Mouse (Mus musculus) neural tube, embryonic 11.5 days (tissue): ENCODE measurements around the gene Rreb1. TPM values are rescaled to one million over a fixed set of nuclear protein-coding genes. Genes with fewer than 3 reads are reported as not detected.

Source experiments
- ATAC-seq: fragments of 200-750 bp; cut with Nextera tagmentation; 2 replicates; pipeline ENCODE4 v1.8.0; 2017; ENCODE audit warnings: moderate number of reproducible peaks, mild to moderate bottlenecking, moderate TSS enrichment, moderate library complexity; ENCODE audit not compliant: insufficient read depth, low FRiP score, low TSS enrichment
- DNase-seq: peaks from one replicate; pipeline ENCODE4 v3.0.0-alpha.2; 2015; ENCODE audit warnings: low spot score
- H3K27ac ChIP-seq: fragments of 300-500 bp; sonication (generic); 2 replicates; pipeline ENCODE4 v1.5.1; 2014; ENCODE audit warnings: low read depth, mild to moderate bottlenecking, low read length
- H3K27me3 ChIP-seq: fragments of 300-500 bp; sonication (generic); 2 replicates; pipeline ENCODE4 v1.6.1; 2014; ENCODE audit warnings: mild to moderate bottlenecking, low read length, mixed read lengths; ENCODE audit not compliant: control insufficient read depth, insufficient read depth
- H3K36me3 ChIP-seq: fragments of 300-500 bp; sonication (generic); 2 replicates; pipeline ENCODE4 v1.6.1; 2014; ENCODE audit warnings: mild to moderate bottlenecking, low read length, moderate library complexity, mixed read lengths; ENCODE audit not compliant: control insufficient read depth, insufficient read depth
- H3K4me1 ChIP-seq: fragments of 300-500 bp; sonication (generic); 2 replicates; pipeline ENCODE4 v1.6.1; 2014; ENCODE audit warnings: low read length, mixed read lengths; ENCODE audit not compliant: control insufficient read depth, insufficient read depth
- H3K4me2 ChIP-seq: fragments of 300-500 bp; sonication (generic); 2 replicates; pipeline ENCODE4 v1.6.1; 2014; ENCODE audit warnings: low read depth, mild to moderate bottlenecking, moderate library complexity
- H3K4me3 ChIP-seq: fragments of 300-500 bp; sonication (generic); 2 replicates; pipeline ENCODE4 v1.5.1; 2014; ENCODE audit warnings: low read depth, low read length
- H3K9ac ChIP-seq: fragments of 300-500 bp; sonication (generic); 2 replicates; pipeline ENCODE4 v1.6.1; 2014; ENCODE audit warnings: mild to moderate bottlenecking, low read length
- H3K9me3 ChIP-seq: fragments of 300-500 bp; sonication (generic); 2 replicates; pipeline ENCODE4 v1.6.1; 2016; ENCODE audit warnings: low read length; ENCODE audit not compliant: control insufficient read depth
- WGBS: fragments of 180-500 bp; shearing (Covaris S2); extraction: QIAGEN DNeasy Blood & Tissue Kit; methylation state at CpG from one replicate; pipeline ENCODE4 v1.1.7; 2014; 5-methylcytosine and 5-hydroxymethylcytosine counted together
- polyA plus RNA-seq: library from polyadenylated mRNA; unstranded; fragments of >200 nt; fragmentation: Nextera tagmentation; extraction: Ambion mirVana; gene quantifications from 2 replicates; pipeline ENCODE4 v1.2.1, GENCODE M21; 2014

The Rreb1 gene
- polyA plus RNA-seq, 1 experiment from 2014 or later, result 5.9 TPM

DNA sequence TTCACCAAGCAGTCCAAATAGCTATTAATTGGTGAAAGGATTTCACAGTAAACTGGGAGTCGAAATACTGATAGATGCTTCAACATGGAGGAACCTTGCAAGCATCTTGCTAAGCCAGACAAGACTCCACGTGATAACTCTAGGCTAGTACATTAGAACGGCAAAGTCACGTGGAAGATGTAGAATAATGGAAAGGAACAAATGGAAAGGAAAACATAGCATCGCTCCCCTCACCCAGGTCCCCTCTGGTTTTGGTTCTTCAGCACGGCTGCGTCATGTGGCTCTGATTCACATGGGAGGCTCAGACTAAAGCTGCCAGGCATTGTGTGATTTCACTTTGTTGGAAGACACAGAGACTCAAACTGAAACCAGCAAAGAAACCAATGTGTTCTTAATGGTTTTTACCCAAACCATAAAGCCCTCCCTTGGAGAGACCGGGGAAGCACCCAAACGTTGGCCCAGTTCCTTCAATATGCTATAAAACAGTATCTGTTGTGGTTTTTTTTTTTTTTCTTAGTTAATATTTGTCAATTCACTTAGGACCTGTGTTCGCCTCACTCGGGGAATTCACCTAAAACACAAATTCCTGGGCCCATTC, 14.6 kb downstream of the Rreb1 start:
- Histone ChIP-seq H3K9ac (no peak overlapping the region), H3K4me2 (no peak overlapping the region), H3K4me1 (no peaks in the 10 kb centered on the region), H3K4me3 (no peak overlapping the region), H3K9me3 (no peaks in the 10 kb centered on the region), H3K27me3 (no peaks in the 10 kb centered on the region), H3K27ac (no peak overlapping the region), H3K36me3 (no peaks in the 10 kb centered on the region)
- no peak for ATAC-seq
- 92% methylated on average over 11 of the region's 11 CpGs for WGBS
- DNase-seq, result no peak

DNA sequence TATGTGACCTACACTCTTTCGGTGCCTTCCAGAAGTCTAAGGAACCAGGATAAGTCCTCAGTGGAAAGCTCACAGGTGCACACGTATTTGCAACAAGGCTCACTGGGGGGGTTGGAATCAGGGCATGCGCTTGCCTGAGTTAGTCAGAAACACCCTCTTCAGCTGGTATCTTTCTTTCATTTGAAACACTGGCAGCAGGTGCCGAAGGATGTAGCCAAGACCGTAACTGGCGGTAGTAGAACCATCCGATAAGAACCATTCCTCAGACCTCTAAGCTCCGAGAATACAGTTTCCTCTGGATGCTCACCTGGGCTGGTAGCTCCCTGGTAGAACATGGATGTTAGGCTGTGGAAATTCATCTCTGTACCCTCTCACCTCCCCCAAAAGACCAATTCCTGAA, 20.6 kb downstream of the Rreb1 start:
- no peak for ATAC-seq
- 93% methylated on average over 8 of the region's 8 CpGs for WGBS

DNA sequence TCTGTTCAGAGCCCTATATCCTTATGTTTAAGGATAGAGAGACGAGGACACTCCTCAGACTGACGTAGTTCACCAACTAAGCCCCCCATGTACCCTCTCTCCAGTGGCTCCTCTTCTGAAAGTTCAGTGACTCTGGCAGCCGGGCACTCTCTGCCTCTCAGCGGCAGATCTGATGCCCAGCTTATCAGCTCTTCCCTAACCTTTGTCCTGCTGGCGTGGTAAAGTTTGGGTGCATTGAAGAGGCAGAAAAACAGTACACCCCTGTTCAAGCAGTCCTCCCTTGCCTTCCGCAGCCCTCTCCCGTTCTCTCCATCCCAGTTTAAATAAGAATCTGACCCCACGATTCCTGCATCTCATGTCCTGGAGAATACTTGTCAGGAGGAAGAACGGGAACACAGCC, 21.2 kb downstream of the Rreb1 start:
- Histone ChIP-seq H3K36me3 (no peaks in the 10 kb centered on the region), H3K9me3 (no peaks in the 10 kb centered on the region), H3K27me3 (no peaks in the 10 kb centered on the region), H3K9ac (no peak overlapping the region), H3K4me1 (no peaks in the 10 kb centered on the region), H3K4me2 (no peak overlapping the region), H3K4me3 (no peak overlapping the region), H3K27ac (no peak overlapping the region)
- no peak for ATAC-seq
- DNase-seq, result no peak
- WGBS, result 89% methylated on average over 9 of the region's 9 CpGs

More for the DNA sequence above, 20.6 kb downstream of the Rreb1 start:
- Histone ChIP-seq H3K4me1 (no peaks in the 10 kb centered on the region), H3K36me3 (no peaks in the 10 kb centered on the region), H3K4me3 (no peak overlapping the region), H3K9me3 (no peaks in the 10 kb centered on the region), H3K27ac (no peak overlapping the region), H3K9ac (no peak overlapping the region), H3K27me3 (no peaks in the 10 kb centered on the region), H3K4me2 (no peak overlapping the region)
- no peak for DNase-seq

DNA sequence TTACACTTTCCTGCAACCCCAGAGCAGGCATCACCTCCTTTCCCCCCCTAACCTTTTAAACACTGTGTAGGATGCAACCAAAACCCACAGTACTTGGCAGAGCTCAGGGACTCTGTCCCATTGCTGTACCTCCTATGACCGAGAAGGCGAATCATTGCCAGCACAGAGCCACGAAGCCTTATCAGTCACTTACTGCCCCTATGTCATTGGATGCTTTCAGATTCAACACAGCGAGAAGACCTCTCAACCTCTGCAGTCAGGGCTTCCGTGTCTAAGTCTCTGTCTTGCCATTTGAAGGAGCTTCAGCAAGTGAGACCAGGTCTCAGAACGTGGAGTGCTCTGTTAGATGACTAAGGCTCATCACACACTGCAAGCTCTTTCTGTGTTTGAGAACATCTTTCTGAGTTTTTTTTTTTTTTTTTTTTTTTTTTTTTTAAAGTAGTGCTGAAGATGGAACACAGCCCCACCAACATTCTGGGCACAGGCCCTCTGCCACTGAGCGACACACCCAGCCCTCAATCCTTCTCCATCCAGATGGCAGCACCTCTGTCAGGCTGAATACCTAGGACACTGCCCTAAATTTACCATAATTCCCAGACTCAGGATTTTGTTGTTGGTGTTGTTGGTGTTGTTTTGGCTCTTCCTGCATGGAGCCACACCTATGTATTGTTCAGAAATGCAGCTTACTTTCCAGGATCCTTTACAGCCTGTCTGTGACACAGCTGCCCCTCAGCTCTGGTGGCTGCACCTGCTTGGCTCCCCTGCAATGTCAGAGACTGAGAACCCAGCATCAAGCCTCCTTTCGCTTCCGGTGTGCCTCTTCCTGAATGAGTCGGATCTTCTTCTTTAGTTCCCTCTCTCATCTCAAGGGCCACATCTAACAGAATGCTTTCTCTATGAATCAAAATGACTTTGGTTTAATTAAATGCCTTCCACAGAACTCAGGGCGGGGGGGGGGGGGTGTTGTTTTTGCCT, 23.2 kb downstream of the Rreb1 start:
- Histone ChIP-seq H3K27ac (no peak overlapping the region), H3K36me3 (no peaks in the 10 kb centered on the region), H3K27me3 (no peaks in the 10 kb centered on the region), H3K9me3 (no peaks in the 10 kb centered on the region), H3K4me3 (no peak overlapping the region), H3K9ac (no peak overlapping the region), H3K4me1 (no peaks in the 10 kb centered on the region), H3K4me2 (no peak overlapping the region)
- 67% methylated on average over 11 of the region's 11 CpGs for WGBS
- DNase-seq (no peak), ATAC-seq (no peak)

DNA sequence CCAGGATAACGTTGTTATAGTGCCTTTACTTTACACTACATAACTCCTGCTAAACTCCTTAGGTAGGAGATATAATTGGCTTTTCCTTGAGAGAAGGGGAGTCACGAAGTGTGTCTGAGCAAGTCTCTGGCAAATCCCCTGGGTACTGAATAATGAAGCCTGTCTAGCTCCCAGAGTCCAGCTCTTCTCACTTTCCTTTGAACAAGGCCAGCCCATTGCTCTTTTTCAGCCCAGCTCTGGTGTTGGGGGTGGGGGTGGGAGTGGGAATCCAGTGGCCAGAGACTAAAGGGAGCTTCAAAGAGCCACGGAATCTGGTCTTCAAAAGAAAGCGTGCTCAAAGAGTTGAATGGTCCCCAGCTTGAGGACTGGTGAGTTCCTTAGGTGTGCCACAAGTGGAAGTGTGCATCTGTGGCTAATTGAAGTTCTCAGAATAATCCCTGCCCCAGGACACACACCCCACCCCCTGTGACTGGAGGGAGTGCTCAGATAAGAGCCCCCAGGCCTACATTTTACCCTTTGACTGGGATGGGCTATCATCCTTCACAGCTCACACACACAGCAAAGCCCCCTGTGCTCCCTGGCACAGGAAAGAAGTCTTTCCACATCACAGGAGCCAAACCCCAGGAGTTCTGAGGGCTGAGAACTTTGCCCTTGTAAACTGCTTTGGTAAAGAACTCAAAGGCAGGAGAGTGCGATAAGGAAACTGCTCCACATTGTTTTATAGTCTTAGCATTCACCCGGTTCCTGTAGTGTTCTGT, 24.2 kb downstream of the Rreb1 start:
- 22% methylated on average over 6 of the region's 6 CpGs for WGBS
- ATAC-seq (no peak), DNase-seq (no peak)
- no peak overlapping the region for H3K9ac ChIP-seq
- no peak overlapping the region for H3K4me3 ChIP-seq
- H3K9me3 ChIP-seq, result no peaks in the 10 kb centered on the region
- no peak overlapping the region for H3K27ac ChIP-seq
- H3K27me3 ChIP-seq, result no peaks in the 10 kb centered on the region
- H3K4me2 ChIP-seq, result no peak overlapping the region
- no peaks in the 10 kb centered on the region for H3K36me3 ChIP-seq
- no peaks in the 10 kb centered on the region for H3K4me1 ChIP-seq

DNA sequence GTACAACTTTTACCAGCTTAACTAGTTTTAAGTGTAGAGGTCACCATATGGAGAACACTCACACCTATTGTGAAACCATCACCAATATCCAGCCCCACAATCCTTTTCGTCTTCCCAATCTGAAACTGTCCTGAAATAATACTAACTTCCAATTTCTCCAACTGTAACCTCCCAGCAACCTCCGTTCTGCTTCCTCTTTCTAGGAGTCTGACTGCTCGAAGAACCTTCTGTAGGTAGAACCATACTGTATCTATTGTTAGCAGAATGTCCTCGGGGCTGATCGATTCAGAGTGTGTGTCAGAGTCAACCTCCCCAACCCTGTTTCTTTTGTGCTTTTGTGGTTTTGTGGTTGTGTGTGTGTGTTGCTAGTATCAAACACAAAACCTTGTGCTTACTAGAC, 25.0 kb downstream of the Rreb1 start:
- Histone ChIP-seq H3K9me3 (no peaks in the 10 kb centered on the region), H3K27ac (no peak overlapping the region), H3K9ac (no peak overlapping the region), H3K4me1 (no peaks in the 10 kb centered on the region), H3K36me3 (no peaks in the 10 kb centered on the region), H3K27me3 (no peaks in the 10 kb centered on the region), H3K4me3 (no peak overlapping the region), H3K4me2 (no peak overlapping the region)
- ATAC-seq (no peak), DNase-seq (no peak)
- WGBS, result 86% methylated on average over 5 of the region's 5 CpGs

DNA sequence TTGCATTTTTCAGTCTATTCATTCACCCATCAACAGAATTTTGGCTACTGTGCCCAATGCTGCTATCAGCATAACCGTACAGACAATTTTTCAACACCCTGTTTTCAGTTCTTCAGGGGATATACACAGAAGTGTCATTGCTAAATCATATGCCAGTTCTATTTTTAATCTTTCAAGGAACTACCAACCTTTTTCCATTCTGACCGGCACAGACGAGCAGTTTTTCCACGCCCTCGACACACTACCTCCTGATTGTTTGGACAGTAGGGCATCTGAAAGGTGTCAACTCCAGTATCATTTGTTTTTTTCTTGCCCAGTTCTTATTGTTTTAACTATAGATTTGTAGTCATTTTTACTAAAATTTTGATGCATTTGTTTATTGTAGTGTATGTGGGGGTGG, 25.8 kb downstream of the Rreb1 start:
- no peaks in the 10 kb centered on the region for H3K36me3 ChIP-seq
- H3K4me1 ChIP-seq, result no peaks in the 10 kb centered on the region
- ATAC-seq (no peak), DNase-seq (no peak)
- H3K4me3 ChIP-seq, result no peak overlapping the region
- 91% methylated on average over 5 of the region's 5 CpGs for WGBS
- no peak overlapping the region for H3K27ac ChIP-seq
- H3K9me3 ChIP-seq, result no peaks in the 10 kb centered on the region
- no peaks in the 10 kb centered on the region for H3K27me3 ChIP-seq
- H3K9ac ChIP-seq, result no peak overlapping the region
- H3K4me2 ChIP-seq, result no peak overlapping the region

DNA sequence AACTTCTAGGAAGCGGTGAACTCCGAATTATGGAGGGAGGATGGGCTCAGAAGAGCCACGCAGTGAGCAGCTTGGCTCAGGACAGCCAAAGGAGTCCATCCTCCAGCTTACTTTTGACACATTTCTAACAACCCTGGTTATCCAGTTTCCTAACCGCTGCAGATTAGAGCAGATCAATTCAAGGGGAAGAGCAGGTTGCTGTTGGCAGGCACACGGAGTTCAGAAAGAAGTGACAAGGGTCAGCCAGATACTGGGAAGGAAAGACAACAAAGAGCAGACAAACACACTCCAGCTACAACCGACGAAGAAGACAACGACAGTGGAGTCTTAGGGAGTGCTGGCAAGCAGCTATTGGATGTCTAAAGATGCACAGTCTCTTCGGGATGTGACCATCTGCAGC, 36.8 kb downstream of the Rreb1 start:
- H3K27me3 ChIP-seq, result no peaks in the 10 kb centered on the region
- no peak overlapping the region for H3K27ac ChIP-seq
- DNase-seq (no peak), ATAC-seq (no peak)
- no peak overlapping the region for H3K4me3 ChIP-seq
- no peaks in the 10 kb centered on the region for H3K9me3 ChIP-seq
- no peak overlapping the region for H3K9ac ChIP-seq
- no peaks in the 10 kb centered on the region for H3K4me1 ChIP-seq
- 77% methylated on average over 9 of the region's 9 CpGs for WGBS
- H3K4me2 ChIP-seq, result no peak overlapping the region
- H3K36me3 ChIP-seq, result no peaks in the 10 kb centered on the region
